Mouse (Mus musculus): ENCODE results near the gene Mgat5. TPM values are rescaled to one million over a fixed set of nuclear protein-coding genes. Genes with fewer than 3 reads are reported as not detected.

The Mgat5 gene
- polyA plus RNA-seq, 1 experiment = 3.6 TPM

DNA sequence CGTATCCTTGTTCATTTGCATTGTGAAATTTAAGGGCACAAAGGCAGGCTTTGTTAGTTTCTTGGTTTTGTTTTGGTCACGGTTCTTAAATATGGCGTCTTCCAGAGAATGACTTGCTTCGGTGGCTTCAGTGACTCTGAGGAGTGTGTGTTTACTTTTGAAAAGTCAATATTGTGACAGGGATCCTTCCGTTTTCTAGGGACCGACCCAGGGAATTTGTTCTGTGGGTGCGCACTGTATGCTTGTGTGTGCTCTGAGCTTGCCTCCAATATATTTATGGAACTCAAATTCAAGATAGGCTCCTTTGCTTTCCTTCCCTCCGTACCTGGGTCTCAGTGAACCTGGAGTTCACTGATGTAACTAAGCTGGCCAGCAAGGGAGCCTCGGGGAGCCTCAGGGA lies 86.1 kb downstream of the Mgat5 start:
- Histone ChIP-seq H3K4me3 (ENCODE audit: insufficient read depth, poor library complexity, severe bottlenecking) (no peak overlapping the region), H3K27me3 (ENCODE audit: control insufficient read depth, insufficient read depth, insufficient read length) (no peaks in the 10 kb centered on the region), H3K79me3 (ENCODE audit: low read depth) (no peaks in the 10 kb centered on the region), H3K79me2 (ENCODE audit: control insufficient read depth, insufficient read depth) (no peaks in the 10 kb centered on the region), H3ac (ENCODE audit: control insufficient read depth, insufficient read length, low read depth) (no peak overlapping the region), H3K36me3 (ENCODE audit: control insufficient read depth, insufficient read depth) (no peaks in the 10 kb centered on the region)
- TF ChIP-seq CEBPB (IDR thresholded peaks at IDR 0.05; ENCODE audit: low read depth) (peak; percentile 12), MYOG (IDR thresholded peaks at IDR 0.05; ENCODE audit: control insufficient read depth, extremely low read depth, insufficient read length) (no peak)

DNA sequence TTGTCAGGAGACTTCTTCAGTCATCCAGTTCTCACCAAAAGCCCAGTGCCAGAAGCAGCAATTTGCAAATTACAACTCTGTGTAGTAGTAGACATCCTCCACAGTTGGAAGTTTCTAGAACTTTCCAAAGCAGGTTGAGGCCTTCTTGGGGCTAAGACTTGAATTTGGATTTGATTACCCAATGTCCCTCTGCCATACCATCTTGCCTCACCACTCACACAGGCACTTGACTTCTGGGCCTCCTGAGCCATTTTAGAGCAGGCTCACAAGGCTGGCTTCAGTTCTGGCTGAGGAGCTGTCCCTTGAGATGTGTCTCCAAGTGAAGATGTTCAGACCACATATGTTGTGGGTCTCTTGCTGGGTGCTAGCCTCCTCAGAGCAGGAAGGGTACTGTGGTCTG lies 86.9 kb downstream of the Mgat5 start:
- no peak overlapping the region for H3ac ChIP-seq (ENCODE audit: control insufficient read depth, insufficient read length, low read depth)
- no peaks in the 10 kb centered on the region for H3K36me3 ChIP-seq (ENCODE audit: control insufficient read depth, insufficient read depth)
- H3K4me3 ChIP-seq (ENCODE audit: insufficient read depth, poor library complexity, severe bottlenecking) = no peak overlapping the region
- no peaks in the 10 kb centered on the region for H3K79me2 ChIP-seq (ENCODE audit: control insufficient read depth, insufficient read depth)
- H3K79me3 ChIP-seq (ENCODE audit: low read depth) = no peaks in the 10 kb centered on the region
- TF ChIP-seq MYOG (IDR thresholded peaks at IDR 0.05; ENCODE audit: control insufficient read depth, extremely low read depth, insufficient read length) = no peak
- TF ChIP-seq MYOD1 (IDR thresholded peaks at IDR 0.05; ENCODE audit: control insufficient read depth, insufficient read length, low read depth) = no peak
- no peak for TF ChIP-seq CEBPB (IDR thresholded peaks at IDR 0.05; ENCODE audit: low read depth)
- no peak for TF ChIP-seq USF1 (IDR thresholded peaks at IDR 0.05; ENCODE audit: low read depth)
- TF ChIP-seq CTCF (IDR thresholded peaks at IDR 0.05; ENCODE audit: control insufficient read depth, insufficient read depth, insufficient read length) = no peak
- no peak for TF ChIP-seq MAX (IDR thresholded peaks at IDR 0.05)
- no peaks in the 10 kb centered on the region for H3K27me3 ChIP-seq (ENCODE audit: control insufficient read depth, insufficient read depth, insufficient read length)

DNA sequence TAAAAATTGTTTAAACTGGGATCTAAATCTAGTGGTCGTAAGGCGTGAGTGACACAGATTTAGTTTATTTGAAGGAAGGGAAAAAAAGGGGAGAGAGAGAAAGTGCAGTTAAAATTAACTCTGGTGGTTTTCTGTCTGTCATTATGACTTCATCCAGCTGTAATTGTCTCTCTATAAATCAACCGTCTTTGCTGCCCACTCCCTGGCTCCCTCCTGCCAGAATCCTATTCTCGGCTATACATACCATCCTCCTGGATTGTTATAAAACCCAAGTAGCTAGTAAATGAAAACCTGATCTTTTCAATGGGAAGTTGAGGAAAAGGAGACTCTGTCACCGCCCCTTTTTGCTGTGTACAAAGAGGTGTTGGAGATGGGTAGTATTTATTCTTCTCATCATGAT lies 88.5 kb downstream of the Mgat5 start:
- H3K4me3 ChIP-seq (ENCODE audit: insufficient read depth, poor library complexity, severe bottlenecking) = no peak overlapping the region
- H3K79me2 ChIP-seq (ENCODE audit: control insufficient read depth, insufficient read depth) = no peaks in the 10 kb centered on the region
- no peaks in the 10 kb centered on the region for H3K36me3 ChIP-seq (ENCODE audit: control insufficient read depth, insufficient read depth)
- H3ac ChIP-seq (ENCODE audit: control insufficient read depth, insufficient read length, low read depth) = no peak overlapping the region
- H3K79me3 ChIP-seq (ENCODE audit: low read depth) = no peaks in the 10 kb centered on the region
- H3K27me3 ChIP-seq (ENCODE audit: control insufficient read depth, insufficient read depth, insufficient read length) = no peaks in the 10 kb centered on the region
- TF ChIP-seq CTCF (IDR thresholded peaks at IDR 0.05; ENCODE audit: control insufficient read depth, insufficient read depth, insufficient read length) (no peak), USF1 (IDR thresholded peaks at IDR 0.05; ENCODE audit: low read depth) (no peak), MAX (IDR thresholded peaks at IDR 0.05) (no peak), CEBPB (IDR thresholded peaks at IDR 0.05; ENCODE audit: low read depth) (no peak), MYOG (IDR thresholded peaks at IDR 0.05; ENCODE audit: control insufficient read depth, extremely low read depth, insufficient read length) (no peak), FOSL1 (IDR thresholded peaks at IDR 0.05; ENCODE audit: insufficient read depth, low read length, poor library complexity, severe bottlenecking) (no peak), MYOD1 (IDR thresholded peaks at IDR 0.05; ENCODE audit: control insufficient read depth, insufficient read length, low read depth) (no peak)

DNA sequence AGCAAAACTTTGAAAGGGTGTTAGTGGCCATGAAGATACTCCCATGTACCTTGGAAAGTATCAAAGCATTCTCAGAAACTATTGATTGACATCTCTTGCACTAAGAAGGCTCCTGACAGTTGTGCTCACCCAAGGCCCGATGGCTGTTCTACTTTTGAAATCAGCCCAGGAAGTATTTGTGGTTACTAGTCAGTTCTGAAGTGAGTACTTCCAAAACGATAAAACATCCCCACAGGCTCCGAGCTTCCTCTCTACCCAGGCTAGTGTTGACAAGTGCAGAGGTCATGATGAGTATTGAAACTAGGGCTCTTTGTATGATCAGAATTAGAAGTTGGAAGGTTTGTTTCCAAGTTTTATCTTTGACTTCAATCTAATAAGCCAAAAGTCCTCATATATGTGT lies 92.0 kb downstream of the Mgat5 start:
- H3K79me2 ChIP-seq (ENCODE audit: control insufficient read depth, insufficient read depth) = no peaks in the 10 kb centered on the region
- no peaks in the 10 kb centered on the region for H3K27me3 ChIP-seq (ENCODE audit: control insufficient read depth, insufficient read depth, insufficient read length)
- H3K36me3 ChIP-seq (ENCODE audit: control insufficient read depth, insufficient read depth) = no peaks in the 10 kb centered on the region
- TF ChIP-seq MAX (IDR thresholded peaks at IDR 0.05) (no peak), MYOG (IDR thresholded peaks at IDR 0.05; ENCODE audit: control insufficient read depth, extremely low read depth, insufficient read length) (no peak), MYOD1 (IDR thresholded peaks at IDR 0.05; ENCODE audit: control insufficient read depth, insufficient read length, low read depth) (no peak), FOSL1 (IDR thresholded peaks at IDR 0.05; ENCODE audit: insufficient read depth, low read length, poor library complexity, severe bottlenecking) (no peak), CEBPB (IDR thresholded peaks at IDR 0.05; ENCODE audit: low read depth) (no peak), USF1 (IDR thresholded peaks at IDR 0.05; ENCODE audit: low read depth) (no peak)
- no peak overlapping the region for H3ac ChIP-seq (ENCODE audit: control insufficient read depth, insufficient read length, low read depth)
- no peaks in the 10 kb centered on the region for H3K79me3 ChIP-seq (ENCODE audit: low read depth)
- no peak overlapping the region for H3K4me3 ChIP-seq (ENCODE audit: insufficient read depth, poor library complexity, severe bottlenecking)

DNA sequence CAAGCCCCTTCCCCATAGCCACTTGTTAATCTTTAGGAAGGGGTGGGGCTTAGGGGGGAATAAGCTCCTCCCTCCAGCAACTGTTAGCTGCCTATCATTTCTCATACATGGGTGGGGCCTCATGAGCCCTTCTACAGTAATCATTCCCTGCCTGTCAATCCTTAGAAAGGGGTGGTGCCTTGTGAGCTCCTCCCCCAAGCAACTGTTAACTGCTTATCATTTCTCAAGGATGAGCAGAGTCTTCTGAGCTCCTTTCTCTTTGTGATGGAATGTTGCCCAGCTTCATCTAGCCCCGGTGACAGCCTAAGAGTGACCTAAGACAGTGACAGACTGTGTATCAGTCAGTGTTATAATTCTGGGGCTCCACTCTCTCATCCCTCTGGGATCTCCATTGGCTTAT lies 95.0 kb downstream of the Mgat5 start:
- Histone ChIP-seq H3K79me3 (ENCODE audit: low read depth) (no peaks in the 10 kb centered on the region), H3K36me3 (ENCODE audit: control insufficient read depth, insufficient read depth) (no peaks in the 10 kb centered on the region), H3K79me2 (ENCODE audit: control insufficient read depth, insufficient read depth) (no peaks in the 10 kb centered on the region), H3K27me3 (ENCODE audit: control insufficient read depth, insufficient read depth, insufficient read length) (no peaks in the 10 kb centered on the region), H3K4me3 (ENCODE audit: insufficient read depth, poor library complexity, severe bottlenecking) (no peak overlapping the region), H3ac (ENCODE audit: control insufficient read depth, insufficient read length, low read depth) (no peak overlapping the region)
- TF ChIP-seq MAX (IDR thresholded peaks at IDR 0.05) = no peak
- no peak for TF ChIP-seq MYOD1 (IDR thresholded peaks at IDR 0.05; ENCODE audit: control insufficient read depth, insufficient read length, low read depth)
- no peak for TF ChIP-seq CEBPB (IDR thresholded peaks at IDR 0.05; ENCODE audit: low read depth)
- TF ChIP-seq CTCF (IDR thresholded peaks at IDR 0.05; ENCODE audit: control insufficient read depth, insufficient read depth, insufficient read length) = no peak
- TF ChIP-seq MYOG (IDR thresholded peaks at IDR 0.05; ENCODE audit: control insufficient read depth, extremely low read depth, insufficient read length) = no peak
- no peak for TF ChIP-seq USF1 (IDR thresholded peaks at IDR 0.05; ENCODE audit: low read depth)
- no peak for TF ChIP-seq FOSL1 (IDR thresholded peaks at IDR 0.05; ENCODE audit: insufficient read depth, low read length, poor library complexity, severe bottlenecking)

DNA sequence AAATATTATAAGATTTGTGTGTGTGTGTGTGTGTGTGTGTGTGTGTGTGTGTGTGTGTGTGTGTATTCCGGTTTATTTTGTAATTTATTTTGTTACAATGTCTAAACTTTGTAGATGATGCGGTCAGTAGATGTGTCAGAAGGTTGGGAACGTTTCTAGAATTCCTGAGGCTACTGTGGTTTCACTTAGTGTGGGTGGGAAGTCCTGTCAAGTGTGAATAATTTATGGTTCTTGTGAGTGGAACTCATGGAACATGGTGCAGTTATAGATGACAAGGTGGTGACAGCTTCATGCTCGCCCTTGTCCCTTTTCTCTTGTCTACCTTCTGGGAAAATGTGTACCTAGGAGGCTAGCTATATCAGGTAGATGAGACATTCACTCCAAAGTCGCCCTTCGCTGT lies 96.2 kb downstream of the Mgat5 start:
- Histone ChIP-seq H3K79me3 (ENCODE audit: low read depth) (no peaks in the 10 kb centered on the region), H3K27me3 (ENCODE audit: control insufficient read depth, insufficient read depth, insufficient read length) (no peaks in the 10 kb centered on the region), H3K4me3 (ENCODE audit: insufficient read depth, poor library complexity, severe bottlenecking) (no peak overlapping the region), H3K36me3 (ENCODE audit: control insufficient read depth, insufficient read depth) (no peaks in the 10 kb centered on the region), H3K79me2 (ENCODE audit: control insufficient read depth, insufficient read depth) (no peaks in the 10 kb centered on the region), H3ac (ENCODE audit: control insufficient read depth, insufficient read length, low read depth) (no peak overlapping the region)
- TF ChIP-seq USF1 (IDR thresholded peaks at IDR 0.05; ENCODE audit: low read depth) = no peak
- no peak for TF ChIP-seq MYOD1 (IDR thresholded peaks at IDR 0.05; ENCODE audit: control insufficient read depth, insufficient read length, low read depth)
- TF ChIP-seq FOSL1 (IDR thresholded peaks at IDR 0.05; ENCODE audit: insufficient read depth, low read length, poor library complexity, severe bottlenecking) = no peak
- TF ChIP-seq MYOG (IDR thresholded peaks at IDR 0.05; ENCODE audit: control insufficient read depth, extremely low read depth, insufficient read length) = no peak
- no peak for TF ChIP-seq MAX (IDR thresholded peaks at IDR 0.05)
- no peak for TF ChIP-seq CEBPB (IDR thresholded peaks at IDR 0.05; ENCODE audit: low read depth)
- no peak for TF ChIP-seq CTCF (IDR thresholded peaks at IDR 0.05; ENCODE audit: control insufficient read depth, insufficient read depth, insufficient read length)
